Mouse (Mus musculus): Measurements from ENCODE around the gene Mia2. TPM values are rescaled to one million over a fixed set of nuclear protein-coding genes. Genes with fewer than 3 reads are reported as not detected.
"Not testable (repeated sequence)": the region's sequence is repeated elsewhere in the genome, so short reads cannot be mapped to it uniquely, and the experiment has no call there.

Mia2 gene
- total RNA-seq, 2 experiments from 2014 or later = 37.7 to 40.7 TPM

GRCm38 (mm10) chr12:59206208-59206999 lies 110.8 kb downstream of the Mia2 start:
- no peak for DNase-seq (ENCODE audit: extremely low spot score in 1 of 2, low spot score in 2 of 2)
- intact Hi-C loops (cut with DNase I) = no loop called here

GRCm38 (mm10) chr12:59207000-59207390 lies 111.4 kb downstream of the Mia2 start:
- DNase-seq (ENCODE audit: extremely low spot score in 1 of 2, low spot score in 2 of 2) = no peak
- intact Hi-C loops (cut with DNase I) = no loop called here

GRCm38 (mm10) chr12:59207814-59208213 lies 112.2 kb downstream of the Mia2 start:
- intact Hi-C loops (cut with DNase I) = no loop called here
- DNase-seq (ENCODE audit: extremely low spot score in 1 of 2, low spot score in 2 of 2) = no peak

- intact Hi-C loops (cut with DNase I) = no loop called here
- DNase-seq (ENCODE audit: extremely low spot score in 1 of 2, low spot score in 2 of 2) = no peak
Observed at GRCm38 (mm10) chr12:59216176-59216575, 120.6 kb downstream of the Mia2 start.

GRCm38 (mm10) chr12:59216676-59217266 lies 121.2 kb downstream of the Mia2 start:
- intact Hi-C loops (cut with DNase I) = no loop called here

GRCm38 (mm10) chr12:59217331-59217730 lies 121.7 kb downstream of the Mia2 start:
- DNase-seq (ENCODE audit: extremely low spot score in 1 of 2, low spot score in 2 of 2) = no peak
- intact Hi-C loops (cut with DNase I) = no loop called here

More at GRCm38 (mm10) chr12:59216676-59217266, 121.2 kb downstream of the Mia2 start:
- no peak for DNase-seq (ENCODE audit: extremely low spot score in 1 of 2, low spot score in 2 of 2)

GRCm38 (mm10) chr12:59218640-59219321 lies 123.2 kb downstream of the Mia2 start:
- peak; percentile 23 to 64 for DNase-seq (ENCODE audit: extremely low spot score in 1 of 2, low spot score in 2 of 2)

GRCm38 (mm10) chr12:59219325-59220225 lies 124.0 kb downstream of the Mia2 start, which contains the start of gene Fbxo33:
Fbxo33 (minus strand) TSS chr12:59219725.
- DNase-seq (ENCODE audit: extremely low spot score in 1 of 2, low spot score in 2 of 2) = peak; percentile 95 to 98
- intact Hi-C loops (cut with DNase I) = no loop called here

More at GRCm38 (mm10) chr12:59218640-59219321, 123.2 kb downstream of the Mia2 start:
- intact Hi-C loops (cut with DNase I) = no loop called here

- intact Hi-C loops (cut with DNase I) = no loop called here
- DNase-seq (ENCODE audit: extremely low spot score in 1 of 2, low spot score in 2 of 2) = peak in 1 of 2 experiments; percentile 37
Observed at GRCm38 (mm10) chr12:59228401-59228800, 132.8 kb downstream of the Mia2 start.

GRCm38 (mm10) chr12:59238434-59238833 lies 142.8 kb downstream of the Mia2 start:
- intact Hi-C loops (cut with DNase I) = no loop called here

GRCm38 (mm10) chr12:59241031-59241430 lies 145.4 kb downstream of the Mia2 start:
- DNase-seq (ENCODE audit: extremely low spot score in 1 of 2, low spot score in 2 of 2); intact Hi-C loops (cut with DNase I): not testable (repeated sequence)

More at GRCm38 (mm10) chr12:59238434-59238833, 142.8 kb downstream of the Mia2 start:
- no peak for DNase-seq (ENCODE audit: extremely low spot score in 1 of 2, low spot score in 2 of 2)

Small RNA genes lying within 50 kb of the gene (microRNA-seq; reads per million reads assigned to microRNA genes)
- not detected for gene Gm27284

Other genes with a start within 250 kb of the Mia2 start
- 100 to 1,000 TPM; 149 to 151 TPM for gene Sec23a, start 83.8 kb upstream of the Mia2 start, total RNA-seq (2021)
- gene Gemin2, start 82.4 kb upstream of the Mia2 start, total RNA-seq (2021) = 1 to 10 TPM; 7.3 to 8.2 TPM
- gene Trappc6b, start 34.3 kb upstream of the Mia2 start, total RNA-seq (2021) = 100 to 1,000 TPM; 122 to 132 TPM
- 10 to 100 TPM; 43.5 to 52.9 TPM for gene Pnn, start 28.9 kb upstream of the Mia2 start, total RNA-seq (2021)
- 10 to 100 TPM; 29.6 to 32.9 TPM for gene Fbxo33, start 123.9 kb downstream of the Mia2 start, total RNA-seq (2021)

All from left cerebral cortex, postnatal 10 days (tissue).